Mouse (Mus musculus): ENCODE results near the gene Tmed9.

Gene Tmed9

DNA sequence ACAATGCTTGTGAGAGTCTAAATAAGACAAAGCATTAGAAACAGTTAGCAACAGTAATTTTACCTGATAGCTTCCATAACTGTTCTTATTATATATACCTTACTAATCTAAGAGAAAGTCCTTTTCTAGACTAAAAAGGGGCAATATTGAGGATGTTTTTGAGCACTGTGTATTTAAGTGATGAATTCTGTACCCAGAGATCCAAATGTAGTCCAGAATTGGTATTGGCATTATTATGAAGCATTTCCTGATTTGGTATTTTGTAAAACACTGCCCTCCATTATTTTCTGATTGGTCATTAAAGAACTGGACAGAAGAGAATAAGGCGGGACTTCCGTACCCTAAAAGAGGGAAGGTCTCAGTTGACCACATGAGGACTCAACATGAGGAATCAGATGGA lies at the start of gene Tmed9:
Tmed9 (plus strand) TSS at position 301 of the 400 bp plus-strand sequence.
- no peak for DNase-seq (ENCODE audit: low spot score)

GRCm38 (mm10) chr13:55523951-55524600 lies 49.5 kb upstream of the Tmed9 start:
- no peak for DNase-seq (ENCODE audit: low spot score)

DNA sequence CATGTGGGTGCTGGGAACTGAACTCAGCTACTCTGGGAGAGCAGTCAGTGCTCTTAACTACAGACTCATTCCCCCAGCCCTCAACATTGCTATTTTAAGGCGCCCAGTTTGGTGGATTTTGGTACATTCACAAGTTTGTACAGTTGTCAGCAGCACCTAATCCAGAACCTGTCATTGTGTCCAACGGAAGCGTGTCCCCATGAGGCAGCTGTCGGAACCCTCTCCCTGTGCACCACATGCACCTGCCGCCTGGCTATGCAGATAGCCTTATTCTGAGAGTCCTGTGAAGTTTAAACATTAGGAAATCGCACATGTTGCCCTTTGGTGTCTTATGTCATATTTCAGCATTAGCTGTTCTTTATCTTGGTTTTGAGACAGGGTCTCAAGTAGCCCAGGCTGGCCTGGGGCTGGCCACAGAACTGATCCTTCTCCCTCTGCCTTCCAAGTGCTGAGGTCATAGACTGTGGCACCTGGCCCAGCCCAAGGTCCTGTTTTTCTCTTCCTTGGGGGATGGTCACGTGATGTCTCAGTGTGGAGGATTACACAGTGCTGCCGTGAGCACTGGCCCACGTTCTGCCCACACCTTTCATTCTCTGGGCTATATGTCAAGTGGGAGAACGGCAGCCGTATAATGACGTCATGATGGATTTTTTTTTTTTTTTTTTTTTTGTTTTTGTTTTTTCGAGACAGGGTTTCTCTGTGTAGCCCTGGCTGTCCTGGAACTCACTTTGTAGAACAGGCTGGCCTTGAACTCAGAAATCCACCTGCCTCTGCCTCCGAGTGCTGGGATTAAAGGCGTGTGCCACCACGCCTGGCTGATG lies 47.6 kb upstream of the Tmed9 start:
- DNase-seq (ENCODE audit: low spot score), result no peak

- no peak for DNase-seq (ENCODE audit: low spot score)
Observed at GRCm38 (mm10) chr13:55527212-55527611, 46.3 kb upstream of the Tmed9 start.

DNA sequence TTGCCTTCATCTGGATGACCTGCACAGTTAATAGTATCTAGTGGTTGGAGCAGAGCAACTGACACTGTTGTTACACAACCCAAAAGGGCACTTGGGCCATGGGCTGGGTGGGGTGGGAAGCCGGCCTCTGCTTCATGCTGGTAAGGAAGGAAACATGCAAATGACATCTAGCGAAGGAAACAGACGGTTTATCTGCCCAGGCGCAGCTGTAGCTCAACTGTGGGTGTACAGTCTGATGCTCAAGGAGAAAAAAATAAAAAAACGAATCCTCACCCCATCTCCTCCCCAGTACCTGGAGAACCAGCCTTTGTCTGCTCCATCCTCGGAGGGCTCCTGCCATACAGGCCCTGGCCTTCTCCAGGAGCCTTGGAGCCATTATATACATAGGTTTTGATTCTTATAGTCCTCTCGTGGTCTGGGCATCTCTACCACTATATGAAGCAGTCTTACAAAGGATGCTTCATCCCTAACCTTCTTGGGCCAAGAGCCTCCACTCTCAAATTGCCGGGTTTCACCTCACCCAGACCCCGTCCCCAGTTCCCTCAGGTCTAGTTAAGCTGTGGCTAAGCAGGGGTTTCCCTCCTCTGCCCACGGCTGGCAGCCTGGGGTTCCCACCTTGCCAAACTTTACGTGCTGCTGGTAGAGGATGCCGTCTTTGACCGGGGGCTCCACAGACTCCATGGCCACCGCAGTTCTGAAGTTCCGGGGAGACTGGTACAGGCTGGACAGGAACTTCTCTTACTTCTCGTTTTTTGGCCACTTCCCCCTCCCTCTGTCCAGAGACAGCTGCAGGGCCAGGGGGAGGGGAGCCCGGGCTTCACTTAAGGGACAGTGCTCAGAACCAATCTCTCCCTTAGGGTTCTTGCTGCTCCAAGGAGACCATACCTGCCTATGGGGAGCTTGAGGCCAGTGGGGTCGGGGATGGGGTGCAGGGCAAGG lies 45.4 kb upstream of the Tmed9 start:
- no peak for DNase-seq (ENCODE audit: low spot score)

- DNase-seq (ENCODE audit: low spot score), result no peak
Observed at GRCm38 (mm10) chr13:55529198-55529915, 44.2 kb upstream of the Tmed9 start, which contains the start of gene Dok3. Gene Dok3 (minus strand): TSS chr13:55529296.

- no peak for DNase-seq (ENCODE audit: low spot score)
Observed at GRCm38 (mm10) chr13:55535191-55535590, 38.3 kb upstream of the Tmed9 start.

DNA sequence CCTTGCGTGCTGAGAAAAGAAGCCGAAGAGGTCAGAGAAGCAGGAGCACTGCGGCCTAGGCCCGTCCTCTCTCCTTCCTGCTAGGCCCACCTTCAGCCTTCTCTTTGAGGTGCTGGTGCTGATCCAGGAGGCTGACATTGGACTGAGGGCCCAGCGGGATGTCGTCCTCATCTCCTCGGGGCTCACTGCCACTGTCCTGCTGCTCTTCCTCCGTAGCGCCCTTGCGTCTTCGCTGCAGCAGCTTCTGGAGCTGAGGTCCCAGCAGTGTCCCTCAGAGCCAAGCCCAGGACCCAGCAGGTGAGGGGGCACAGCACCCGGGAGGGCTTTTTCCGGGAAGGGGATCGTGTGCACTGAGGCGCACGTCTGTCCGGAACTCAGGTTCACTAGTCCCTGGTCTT lies 37.7 kb upstream of the Tmed9 start:
- no peak for DNase-seq (ENCODE audit: low spot score)

GRCm38 (mm10) chr13:55536194-55537175 lies 37.0 kb upstream of the Tmed9 start, which contains the start of gene Ddx41:
Gene Ddx41 (minus strand): TSS chr13:55536658.
- DNase-seq (ENCODE audit: low spot score), result peak; percentile 99

GRCm38 (mm10) chr13:55540933-55541332 lies 32.6 kb upstream of the Tmed9 start:
- DNase-seq (ENCODE audit: low spot score), result no peak

DNA sequence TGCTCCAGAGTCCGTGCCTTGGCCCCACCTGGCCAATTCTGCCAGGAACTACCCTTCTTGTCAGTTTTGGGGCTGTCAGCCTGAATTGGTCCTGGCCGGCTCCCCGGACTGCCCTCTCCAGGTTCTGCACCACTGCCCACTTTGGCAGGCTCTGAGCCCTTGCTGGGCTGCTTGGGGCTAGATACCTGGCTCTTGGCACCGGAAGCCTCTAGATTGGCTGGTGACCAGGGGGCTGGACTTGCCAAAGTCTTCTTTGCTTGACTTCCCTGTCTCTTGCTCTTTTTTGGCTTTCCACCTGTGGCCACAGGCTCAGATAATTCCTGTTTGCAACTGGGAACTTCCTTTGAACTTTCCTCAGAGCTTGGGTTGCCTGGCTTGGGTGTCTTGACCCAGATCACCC lies 30.6 kb upstream of the Tmed9 start:
- DNase-seq (ENCODE audit: low spot score), result no peak

GRCm38 (mm10) chr13:55543447-55543846 lies 30.1 kb upstream of the Tmed9 start:
- no peak for DNase-seq (ENCODE audit: low spot score)

GRCm38 (mm10) chr13:55544792-55545191 lies 28.7 kb upstream of the Tmed9 start:
- no peak for DNase-seq (ENCODE audit: low spot score)

DNA sequence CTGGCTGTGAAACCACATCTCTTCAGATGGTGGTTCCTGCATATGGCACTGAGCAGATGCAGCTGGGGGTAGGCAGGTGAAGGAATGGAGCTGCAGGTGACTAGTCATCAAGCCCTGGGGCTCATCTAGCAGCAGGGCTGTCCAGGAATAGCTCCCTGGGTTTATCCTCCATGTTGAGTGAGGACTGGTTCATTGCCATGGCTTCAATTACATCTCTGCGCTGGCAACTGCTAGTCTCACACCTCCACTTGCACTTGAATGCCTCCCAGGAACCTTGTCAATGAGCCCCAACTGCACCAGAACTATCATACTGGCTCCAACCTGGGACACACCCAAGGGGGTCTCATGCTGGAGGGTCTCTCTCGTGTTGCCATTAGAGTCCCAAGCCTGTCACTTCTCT lies 25.6 kb upstream of the Tmed9 start:
- DNase-seq (ENCODE audit: low spot score), result no peak

DNA sequence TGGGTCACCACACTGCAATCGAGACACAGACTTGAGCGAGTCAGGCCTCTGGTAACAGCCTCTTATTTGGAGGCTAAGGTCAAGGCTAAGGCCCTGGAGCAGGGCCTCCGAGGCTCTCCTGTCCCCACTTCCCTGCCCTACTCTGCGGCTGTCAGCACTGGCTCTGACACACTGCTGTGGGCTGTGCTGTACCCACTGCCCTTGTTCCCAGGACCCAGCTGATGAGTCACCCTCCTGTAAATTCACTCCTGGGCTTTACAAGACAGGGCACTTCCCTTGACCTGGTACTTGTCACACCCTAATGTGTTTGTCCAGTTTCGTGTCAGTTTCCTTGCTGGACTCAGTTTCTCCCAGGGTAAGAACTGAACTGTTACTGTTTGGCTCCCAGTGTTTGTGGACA lies 25.1 kb upstream of the Tmed9 start:
- DNase-seq (ENCODE audit: low spot score), result no peak

- no peak for DNase-seq (ENCODE audit: low spot score)
Observed at GRCm38 (mm10) chr13:55549061-55549460, 24.5 kb upstream of the Tmed9 start.

GRCm38 (mm10) chr13:55555921-55556320 lies 17.6 kb upstream of the Tmed9 start:
- DNase-seq (ENCODE audit: low spot score), result no peak

DNA sequence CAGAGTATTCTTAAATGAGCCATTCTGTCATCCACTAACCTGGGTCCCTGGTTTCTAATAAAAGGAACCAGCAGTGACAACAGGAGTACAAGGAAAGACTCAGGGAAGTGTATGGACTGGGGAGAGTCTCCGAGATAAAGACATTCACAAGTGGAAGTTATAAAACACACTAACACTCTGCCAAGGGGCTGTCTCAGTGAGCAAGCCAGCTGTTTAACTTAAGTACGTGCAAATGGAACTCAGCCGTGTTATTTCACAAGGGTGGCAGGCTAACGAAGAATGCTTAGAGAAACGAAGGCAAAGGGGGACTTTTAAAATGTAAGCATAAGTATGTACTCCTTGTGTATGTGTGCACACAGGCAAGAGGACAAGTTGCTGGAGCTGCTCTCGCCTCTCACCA lies 16.0 kb upstream of the Tmed9 start:
- DNase-seq (ENCODE audit: low spot score), result no peak

- no peak for DNase-seq (ENCODE audit: low spot score)
Observed at GRCm38 (mm10) chr13:55563266-55563879, 10.2 kb upstream of the Tmed9 start.

GRCm38 (mm10) chr13:55567001-55567400 lies 6.5 kb upstream of the Tmed9 start:
- DNase-seq (ENCODE audit: low spot score), result no peak
